Mouse (Mus musculus): ENCODE measurements around the gene Homer1. TPM values are rescaled to one million over a fixed set of nuclear protein-coding genes. Genes with fewer than 3 reads are reported as not detected.

The Homer1 gene
- polyA plus RNA-seq, 1 experiment from 2014 or later: 18.8 TPM

DNA sequence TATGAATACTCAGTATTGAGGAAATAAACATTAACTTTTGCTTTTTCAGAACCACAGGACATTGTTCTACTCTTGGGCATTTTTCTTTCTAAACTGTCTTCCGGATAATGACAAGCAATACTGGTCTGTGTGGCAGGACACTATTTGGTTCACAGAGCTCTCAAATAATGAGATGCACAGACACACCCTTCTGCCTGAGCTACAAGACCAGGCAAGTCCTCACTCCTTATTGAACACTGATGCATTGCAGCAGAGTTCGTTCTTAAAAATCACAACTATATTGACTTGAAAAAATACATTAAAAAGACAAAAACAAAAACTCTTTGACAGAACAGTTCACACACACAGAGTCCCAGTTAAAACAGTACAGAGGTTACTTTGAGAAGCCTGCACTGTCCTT, 123.8 kb downstream of the Homer1 start:
- H3K4me3 ChIP-seq (ENCODE audit: control insufficient read depth in 1 of 2, insufficient read depth in 1 of 2, low read depth in 1 of 2, low read length in 2 of 2): no peak overlapping the region
- no peaks in the 10 kb centered on the region for H3K4me1 ChIP-seq (ENCODE audit: control insufficient read depth in 2 of 2, insufficient read depth in 2 of 2, low read length in 2 of 2)
- H3K4me2 ChIP-seq (ENCODE audit: low read length): no peak overlapping the region
- 92% methylated on average over 2 of the region's 2 CpGs for WGBS
- ATAC-seq (ENCODE audit: insufficient number of reproducible peaks, insufficient read depth, low FRiP score, low read depth): no peak
- H3K9ac ChIP-seq (ENCODE audit: low read length): no peak overlapping the region
- no peaks in the 10 kb centered on the region for H3K9me3 ChIP-seq (ENCODE audit: control insufficient read depth, low read length)
- H3K36me3 ChIP-seq (ENCODE audit: control insufficient read depth, insufficient read depth, low read length): peaks cover 5% of the 10 kb centered on the region; the same call in 1 of the 2 replicates
- no peaks in the 10 kb centered on the region for H3K27me3 ChIP-seq (ENCODE audit: control insufficient read depth, insufficient read depth, low read length)
- H3K27ac ChIP-seq (replicated peaks in 1 of 2; ENCODE audit: control insufficient read depth in 1 of 2, insufficient read depth in 1 of 2, low read depth in 2 of 2, low read length in 2 of 2): no peak overlapping the region

DNA sequence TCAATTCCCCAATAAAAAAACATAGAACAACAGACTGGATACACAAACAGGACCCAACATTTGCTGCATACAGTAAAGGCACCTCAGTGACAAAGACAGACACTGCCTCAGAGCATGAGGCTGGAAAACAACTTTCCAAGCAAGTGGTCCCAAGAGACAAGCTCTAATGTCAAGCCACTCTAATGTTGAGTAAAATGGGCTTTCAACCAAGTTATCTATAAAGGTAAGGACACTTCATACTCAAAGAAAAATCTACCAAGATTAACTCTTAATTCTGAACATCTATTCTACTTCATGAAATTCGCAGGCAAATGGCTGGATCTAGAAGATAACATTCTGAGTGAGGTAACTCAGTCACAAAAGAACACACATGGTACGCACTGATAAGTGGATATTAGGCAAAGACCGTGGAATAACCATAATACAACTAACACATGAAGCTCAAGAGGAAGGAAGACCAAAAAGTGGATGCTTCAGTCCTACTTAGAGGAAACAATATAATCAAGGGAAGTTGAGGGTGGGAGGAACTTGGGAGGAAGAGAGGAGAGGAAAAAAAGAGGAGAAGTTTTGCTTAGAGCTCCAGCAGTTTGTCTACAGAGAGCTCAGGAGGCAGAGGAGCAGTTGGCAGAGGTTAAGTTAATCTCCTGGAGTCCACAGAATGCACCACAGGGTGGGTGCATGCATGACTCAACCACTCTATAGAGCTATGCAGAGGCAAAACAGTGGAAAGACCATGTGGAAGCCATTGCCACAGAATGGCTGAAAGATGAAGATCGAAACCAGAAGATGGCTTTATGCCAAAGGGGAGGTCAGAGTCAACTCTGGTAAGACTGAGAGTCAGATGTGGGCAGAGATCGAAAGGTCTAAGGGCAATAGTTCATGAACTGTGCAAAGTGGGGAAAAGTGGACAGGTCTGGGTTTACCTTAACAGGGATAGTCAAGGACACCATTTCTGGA, 128.8 kb downstream of the Homer1 start:
- WGBS: 85% methylated on average over 5 of the region's 5 CpGs
- H3K4me3 ChIP-seq (ENCODE audit: control insufficient read depth in 1 of 2, insufficient read depth in 1 of 2, low read depth in 1 of 2, low read length in 2 of 2): no peak overlapping the region
- ATAC-seq (ENCODE audit: insufficient number of reproducible peaks, insufficient read depth, low FRiP score, low read depth): no peak
- no peaks in the 10 kb centered on the region for H3K4me1 ChIP-seq (ENCODE audit: control insufficient read depth in 2 of 2, insufficient read depth in 2 of 2, low read length in 2 of 2)
- H3K9ac ChIP-seq (ENCODE audit: low read length): no peak overlapping the region
- no peaks in the 10 kb centered on the region for H3K27me3 ChIP-seq (ENCODE audit: control insufficient read depth, insufficient read depth, low read length)
- no peak overlapping the region for H3K27ac ChIP-seq (replicated peaks in 1 of 2; ENCODE audit: control insufficient read depth in 1 of 2, insufficient read depth in 1 of 2, low read depth in 2 of 2, low read length in 2 of 2)
- H3K9me3 ChIP-seq (ENCODE audit: control insufficient read depth, low read length): no peaks in the 10 kb centered on the region
- peaks cover 37% of the 10 kb centered on the region for H3K36me3 ChIP-seq (ENCODE audit: control insufficient read depth, insufficient read depth, low read length)
- no peak overlapping the region for H3K4me2 ChIP-seq (ENCODE audit: low read length)

DNA sequence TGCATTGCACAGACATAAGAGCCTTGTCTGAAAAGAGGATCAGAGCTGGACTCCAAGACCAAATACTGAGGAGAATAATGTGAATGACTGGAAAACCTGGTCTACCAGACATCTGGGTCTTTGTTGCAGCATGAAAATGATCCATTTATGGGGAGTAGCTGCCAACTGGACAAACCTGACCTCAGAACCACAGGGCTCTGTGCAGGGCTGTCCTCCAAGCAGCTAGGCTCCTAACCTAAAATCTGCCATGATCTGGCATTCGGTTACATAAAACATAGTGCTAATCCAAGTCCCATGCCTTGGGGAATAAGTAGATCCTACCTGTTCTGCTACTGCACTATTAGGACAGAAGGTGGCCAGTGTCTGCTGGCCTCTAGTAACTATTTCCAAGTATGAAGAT, 129.8 kb downstream of the Homer1 start:
- H3K4me3 ChIP-seq (ENCODE audit: control insufficient read depth in 1 of 2, insufficient read depth in 1 of 2, low read depth in 1 of 2, low read length in 2 of 2): no peak overlapping the region
- H3K4me1 ChIP-seq (ENCODE audit: control insufficient read depth in 2 of 2, insufficient read depth in 2 of 2, low read length in 2 of 2): no peaks in the 10 kb centered on the region
- WGBS: 100% methylated on average over 1 of the region's 1 CpGs
- H3K4me2 ChIP-seq (ENCODE audit: low read length): no peak overlapping the region
- H3K36me3 ChIP-seq (ENCODE audit: control insufficient read depth, insufficient read depth, low read length): peaks cover 47% of the 10 kb centered on the region
- H3K27ac ChIP-seq (replicated peaks in 1 of 2; ENCODE audit: control insufficient read depth in 1 of 2, insufficient read depth in 1 of 2, low read depth in 2 of 2, low read length in 2 of 2): no peak overlapping the region
- H3K9me3 ChIP-seq (ENCODE audit: control insufficient read depth, low read length): no peaks in the 10 kb centered on the region
- ATAC-seq (ENCODE audit: insufficient number of reproducible peaks, insufficient read depth, low FRiP score, low read depth): no peak
- H3K9ac ChIP-seq (ENCODE audit: low read length): no peak overlapping the region
- H3K27me3 ChIP-seq (ENCODE audit: control insufficient read depth, insufficient read depth, low read length): no peaks in the 10 kb centered on the region

GRCm38 (mm10) chr13:93440167-93440566, 140.7 kb downstream of the Homer1 start:
- Histone ChIP-seq H3K4me2 (ENCODE audit: low read length) (no peak overlapping the region), H3K9me3 (ENCODE audit: control insufficient read depth, low read length) (no peaks in the 10 kb centered on the region), H3K4me1 (ENCODE audit: control insufficient read depth in 2 of 2, insufficient read depth in 2 of 2, low read length in 2 of 2) (no peaks in the 10 kb centered on the region), H3K27me3 (ENCODE audit: control insufficient read depth, insufficient read depth, low read length) (no peaks in the 10 kb centered on the region), H3K9ac (ENCODE audit: low read length) (no peak overlapping the region), H3K27ac (replicated peaks in 1 of 2; ENCODE audit: control insufficient read depth in 1 of 2, insufficient read depth in 1 of 2, low read depth in 2 of 2, low read length in 2 of 2) (no peak overlapping the region), H3K4me3 (ENCODE audit: control insufficient read depth in 1 of 2, insufficient read depth in 1 of 2, low read depth in 1 of 2, low read length in 2 of 2) (no peak overlapping the region), H3K36me3 (ENCODE audit: control insufficient read depth, insufficient read depth, low read length) (peaks cover 84% of the 10 kb centered on the region)
- WGBS: 74% methylated on average over 3 of the region's 3 CpGs
- peak; percentile 68; the same call in 1 of the 2 replicates for ATAC-seq (ENCODE audit: insufficient number of reproducible peaks, insufficient read depth, low FRiP score, low read depth)

GRCm38 (mm10) chr13:93453275-93453674, 153.8 kb downstream of the Homer1 start:
- Histone ChIP-seq H3K4me1 (ENCODE audit: control insufficient read depth in 2 of 2, insufficient read depth in 2 of 2, low read length in 2 of 2) (no peaks in the 10 kb centered on the region), H3K4me2 (ENCODE audit: low read length) (no peak overlapping the region), H3K9ac (ENCODE audit: low read length) (no peak overlapping the region), H3K9me3 (ENCODE audit: control insufficient read depth, low read length) (no peaks in the 10 kb centered on the region), H3K27ac (replicated peaks in 1 of 2; ENCODE audit: control insufficient read depth in 1 of 2, insufficient read depth in 1 of 2, low read depth in 2 of 2, low read length in 2 of 2) (no peak overlapping the region), H3K27me3 (ENCODE audit: control insufficient read depth, insufficient read depth, low read length) (no peaks in the 10 kb centered on the region), H3K4me3 (ENCODE audit: control insufficient read depth in 1 of 2, insufficient read depth in 1 of 2, low read depth in 1 of 2, low read length in 2 of 2) (no peak overlapping the region), H3K36me3 (ENCODE audit: control insufficient read depth, insufficient read depth, low read length) (peaks cover 60% of the 10 kb centered on the region)
- ATAC-seq (ENCODE audit: insufficient number of reproducible peaks, insufficient read depth, low FRiP score, low read depth): no peak
- WGBS: 95% methylated on average over 6 of the region's 6 CpGs

Other genes with a start within 250 kb of the Homer1 start
- gene Cmya5, start 154.9 kb upstream of the Homer1 start, polyA plus RNA-seq (2014; fragmentation: Nextera tagmentation; extraction: Ambion mirVana): 11.1 and 11.3 TPM in 2 replicates
- 45.7 and 48.0 TPM in 2 replicates for gene Tent2, start 107.2 kb upstream of the Homer1 start, polyA plus RNA-seq (2014; fragmentation: Nextera tagmentation; extraction: Ambion mirVana)
- gene Jmy, start 200.2 kb downstream of the Homer1 start, polyA plus RNA-seq (2014; fragmentation: Nextera tagmentation; extraction: Ambion mirVana): 10.4 and 10.6 TPM in 2 replicates

All from heart, embryonic 14.5 days (tissue).